Mouse (Mus musculus): ENCODE measurements at regions not wholly inside any gene's neighbourhood (a gene's known extent, or its start where the extent isn't known, plus 50 kb on each side); places are given as distances from the start of the nearest gene placed in this dataset.

DNA sequence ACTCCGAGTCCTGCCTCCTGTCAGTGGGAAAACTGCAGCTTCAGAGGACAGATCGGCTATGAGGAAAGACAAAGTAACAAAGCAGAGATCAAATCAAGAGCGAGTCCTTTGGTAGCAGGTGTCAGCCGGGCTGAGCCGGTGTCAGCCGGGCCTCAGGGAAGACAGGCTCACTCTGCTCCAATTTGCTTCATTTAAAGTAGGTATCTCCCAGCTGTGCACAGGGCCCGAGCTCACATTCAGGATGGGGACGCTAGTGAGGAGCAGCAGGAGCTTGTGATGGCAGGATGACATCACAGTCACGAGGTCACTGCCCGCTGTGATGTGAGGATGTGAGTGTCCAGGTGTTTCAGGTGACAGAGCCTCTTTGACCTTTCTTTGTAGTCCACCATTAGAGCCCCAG lies 137.8 kb upstream of the Sfswap start:
- TF ChIP-seq POLR2A (IDR thresholded peaks at IDR 0.05; ENCODE audit: borderline replicate concordance, extremely low read depth, insufficient read depth, insufficient read length, poor library complexity, severe bottlenecking) (no peak), CTCF (IDR thresholded peaks at IDR 0.05; ENCODE audit: borderline replicate concordance, extremely low read depth, insufficient read depth, insufficient read length) (no peak)

Measured in brain, embryonic 14.5 days (tissue).